Mouse (Mus musculus) intestine, postnatal 0 days (tissue): ENCODE data around the gene Dvl2. TPM values are rescaled to one million over a fixed set of nuclear protein-coding genes. Genes with fewer than 3 reads are reported as not detected.

Experiments
- ATAC-seq: fragments of 200-750 bp; cut with Nextera tagmentation; 2 replicates; pipeline ENCODE4 v1.8.0; 2017; ENCODE audit warnings: mild to moderate bottlenecking, moderate TSS enrichment, moderate library complexity
- H3K27ac ChIP-seq: fragments of 300-500 bp; sonication (generic); 2 replicates; pipeline ENCODE4 v1.5.1; 2014; ENCODE audit warnings: mild to moderate bottlenecking, low read depth, low read length, moderate library complexity
- H3K27me3 ChIP-seq: fragments of 300-500 bp; sonication (generic); replicated peaks from 2 replicates; pipeline ENCODE4 v1.6.1; 2014; ENCODE audit warnings: low read length, mixed read lengths; ENCODE audit not compliant: control insufficient read depth, insufficient read depth
- H3K36me3 ChIP-seq: fragments of 300-500 bp; sonication (generic); 2 replicates; pipeline ENCODE4 v1.6.1; 2014; ENCODE audit warnings: mild to moderate bottlenecking, moderate library complexity; ENCODE audit not compliant: control insufficient read depth, insufficient read depth
- H3K4me1 ChIP-seq: fragments of 300-500 bp; sonication (generic); replicated peaks from 2 replicates; pipeline ENCODE4 v1.6.1; 2014; ENCODE audit warnings: antibody characterized with exemption, low read length, mixed read lengths; ENCODE audit not compliant: control insufficient read depth, insufficient read depth
- H3K4me2 ChIP-seq: fragments of 300-500 bp; sonication (generic); replicated peaks from 2 replicates; pipeline ENCODE4 v1.6.1; 2014; ENCODE audit warnings: low read depth, mild to moderate bottlenecking, moderate library complexity
- H3K4me3 ChIP-seq: fragments of 300-500 bp; sonication (generic); 2 replicates; pipeline ENCODE4 v1.5.1; 2014; ENCODE audit warnings: low read depth, low read length
- H3K9ac ChIP-seq: fragments of 300-500 bp; sonication (generic); 2 replicates; pipeline ENCODE4 v1.6.1; 2014; ENCODE audit warnings: mild to moderate bottlenecking, low read depth, low read length
- H3K9me3 ChIP-seq: fragments of 300-500 bp; sonication (generic); 2 replicates; pipeline ENCODE4 v1.6.1; 2016; ENCODE audit warnings: mixed run types; ENCODE audit not compliant: control insufficient read depth
- CTCF ChIP-seq: sonication (generic); IDR thresholded peaks from 2 replicates; pipeline ENCODE4 v1.5.1; 2016; ENCODE audit warnings: low read depth, mild to moderate bottlenecking, control low read depth, antibody characterized with exemption, moderate library complexity
- WGBS: fragments of 180-500 bp; shearing (Covaris S2); extraction: QIAGEN DNeasy Blood & Tissue Kit; methylation state at CpG from one replicate; pipeline ENCODE4 v1.1.7; 2014; 5-methylcytosine and 5-hydroxymethylcytosine counted together
- polyA plus RNA-seq: library from polyadenylated mRNA; unstranded; fragments of >200 nt; fragmentation: Nextera tagmentation; extraction: Ambion mirVana; gene quantifications from 2 replicates; pipeline ENCODE4 v1.2.1, GENCODE M21; 2015

Gene Dvl2
- polyA plus RNA-seq, 1 experiment from 2014 or later: 9.1 TPM

GRCm38 (mm10) chr11:70020731-70021263 is 20.4 kb downstream of the Dvl2 start:
- H3K4me3 ChIP-seq: peak overlapping the region; percentile 45
- no peaks in the 10 kb centered on the region for H3K36me3 ChIP-seq
- H3K27me3 ChIP-seq: peaks cover 18% of the 10 kb centered on the region
- H3K9ac ChIP-seq: no peak overlapping the region; the same call in 1 of the 2 replicates
- no peak overlapping the region for H3K27ac ChIP-seq
- peak; percentile 79 for ATAC-seq
- H3K4me1 ChIP-seq: 0 out of 2 replicates have a peak, but pooled peaks cover 2% of the 10 kb centered on the region
- peak; percentile 77 for TF ChIP-seq CTCF
- WGBS: 2% methylated on average over 8 of the region's 8 CpGs
- peak overlapping the region; percentile 71 for H3K4me2 ChIP-seq
- H3K9me3 ChIP-seq: no peaks in the 10 kb centered on the region

- ATAC-seq: peak; percentile 77
- Histone ChIP-seq H3K4me2 (peak overlapping the region; percentile 71), H3K27ac (no peak overlapping the region), H3K4me1 (0 out of 2 replicates have a peak, but pooled peaks cover 2% of the 10 kb centered on the region), H3K9ac (no peak overlapping the region; the same call in 1 of the 2 replicates), H3K27me3 (peaks cover 20% of the 10 kb centered on the region), H3K36me3 (no peaks in the 10 kb centered on the region), H3K9me3 (no peaks in the 10 kb centered on the region), H3K4me3 (peak overlapping the region; percentile 45)
- 0 out of 2 replicates have a peak, but pooled peaks have one; percentile 17 for TF ChIP-seq CTCF
- WGBS: 2% methylated on average over 40 of the region's 40 CpGs
These were observed 21.1 kb downstream of the Dvl2 start for GRCm38 (mm10) chr11:70021264-70022132.

DNA sequence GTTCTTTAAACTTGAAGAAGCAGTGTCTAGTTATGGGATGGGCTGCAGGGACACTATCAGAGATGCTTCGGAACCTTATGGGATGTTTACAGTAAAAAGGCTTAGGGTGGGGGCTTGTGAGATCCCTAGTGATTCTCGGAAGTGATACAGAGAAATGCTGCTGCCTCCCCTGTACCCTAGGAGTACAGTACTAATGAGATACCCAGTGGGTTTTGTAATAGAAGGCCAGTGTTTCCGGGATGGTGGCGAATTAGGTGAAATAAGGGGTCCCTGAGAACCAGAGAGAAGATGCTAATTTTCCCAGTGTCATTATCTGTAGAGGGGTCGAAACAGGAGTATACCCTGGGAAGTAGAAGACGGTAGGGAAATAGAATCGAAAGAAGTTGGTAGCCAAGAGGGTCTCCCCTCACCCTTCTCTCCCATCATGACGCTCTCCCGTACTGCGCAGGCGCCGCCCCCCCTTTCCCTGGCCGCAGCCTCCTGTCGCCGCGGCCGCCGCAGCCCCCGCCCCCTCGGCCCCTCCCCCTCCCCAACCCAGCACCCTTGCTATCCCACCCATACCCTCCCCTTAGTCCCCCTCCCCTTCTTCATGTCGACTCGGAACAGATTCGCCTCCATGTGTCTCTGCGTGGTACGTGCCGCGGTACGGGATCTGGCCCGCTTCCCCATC is 23.2 kb downstream of the Dvl2 start:
- Histone ChIP-seq H3K4me1 (0 out of 2 replicates have a peak, but pooled peaks cover 2% of the 10 kb centered on the region), H3K27ac (no peak overlapping the region)
- TF ChIP-seq CTCF: no peak

GRCm38 (mm10) chr11:70024151-70024514 is 23.7 kb downstream of the Dvl2 start:
- H3K4me1 ChIP-seq: 0 out of 2 replicates have a peak, but pooled peaks cover 4% of the 10 kb centered on the region
- H3K4me2 ChIP-seq: peak overlapping the region; percentile 50
- WGBS: 24% methylated on average over 6 of the region's 6 CpGs
- no peaks in the 10 kb centered on the region for H3K9me3 ChIP-seq
- H3K4me3 ChIP-seq: peak overlapping the region; percentile 20; the same call in 1 of the 2 replicates
- H3K27ac ChIP-seq: no peak overlapping the region
- peak overlapping the region; percentile 7; the same call in 1 of the 2 replicates for H3K9ac ChIP-seq
- H3K36me3 ChIP-seq: no peaks in the 10 kb centered on the region
- ATAC-seq: no peak
- TF ChIP-seq CTCF: no peak
- H3K27me3 ChIP-seq: peaks cover 28% of the 10 kb centered on the region

More for the DNA sequence above, 23.2 kb downstream of the Dvl2 start:
- peak overlapping the region; percentile 50 for H3K4me2 ChIP-seq
- WGBS: 11% methylated on average over 25 of the region's 29 CpGs
- peak overlapping the region; percentile 20; the same call in 1 of the 2 replicates for H3K4me3 ChIP-seq
- H3K9ac ChIP-seq: peak overlapping the region; percentile 7; the same call in 1 of the 2 replicates
- H3K9me3 ChIP-seq: no peaks in the 10 kb centered on the region
- no peaks in the 10 kb centered on the region for H3K36me3 ChIP-seq
- no peak for ATAC-seq
- H3K27me3 ChIP-seq: peaks cover 28% of the 10 kb centered on the region

- Histone ChIP-seq H3K36me3 (peaks cover 5% of the 10 kb centered on the region; the same call in 1 of the 2 replicates), H3K4me3 (peak overlapping the region; percentile 24), H3K27ac (peak overlapping the region; percentile 21; the same call in 1 of the 2 replicates), H3K27me3 (peaks cover 28% of the 10 kb centered on the region), H3K4me1 (peaks cover 8% of the 10 kb centered on the region), H3K4me2 (peak overlapping the region; percentile 55), H3K9ac (no peak overlapping the region), H3K9me3 (no peaks in the 10 kb centered on the region)
- TF ChIP-seq CTCF: no peak
- peak; percentile 36; the same call in 1 of the 2 replicates for ATAC-seq
- WGBS: 9% methylated on average over 19 of the region's 19 CpGs
These were observed 26.3 kb downstream of the Dvl2 start for GRCm38 (mm10) chr11:70026689-70027088.

DNA sequence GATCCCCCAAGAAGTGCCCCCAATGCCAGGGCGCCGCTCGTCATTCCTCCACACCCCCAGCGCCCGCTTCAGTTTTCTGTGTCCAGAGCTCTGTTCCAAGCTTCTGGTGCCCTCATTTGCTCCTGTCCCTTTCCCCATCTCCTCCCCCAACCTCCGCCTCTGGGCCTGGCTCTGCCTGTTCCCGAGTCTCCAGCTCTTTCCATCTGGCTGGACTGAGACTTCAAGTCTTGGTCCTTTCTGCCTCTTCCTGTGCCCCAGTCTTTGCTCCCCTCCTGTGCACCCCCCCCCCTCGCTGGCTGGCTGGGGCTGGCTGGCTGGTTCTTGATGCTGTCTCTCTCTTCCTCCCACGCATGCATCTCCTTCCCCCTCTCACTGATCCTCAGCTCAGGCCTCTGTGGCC is 27.0 kb downstream of the Dvl2 start:
- H3K27me3 ChIP-seq: peaks cover 27% of the 10 kb centered on the region
- H3K9me3 ChIP-seq: no peaks in the 10 kb centered on the region
- H3K27ac ChIP-seq: no peak overlapping the region
- no peak for ATAC-seq
- peak overlapping the region; percentile 24 for H3K4me3 ChIP-seq
- 60% methylated on average over 9 of the region's 9 CpGs for WGBS
- no peak for TF ChIP-seq CTCF
- H3K9ac ChIP-seq: no peak overlapping the region
- H3K4me2 ChIP-seq: peak overlapping the region; percentile 55
- H3K4me1 ChIP-seq: peaks cover 8% of the 10 kb centered on the region
- H3K36me3 ChIP-seq: peaks cover 10% of the 10 kb centered on the region; the same call in 1 of the 2 replicates
